Mouse (Mus musculus) brain, embryonic 14.5 days (tissue): ENCODE results near the gene BC035947. TPM values are rescaled to one million over a fixed set of nuclear protein-coding genes. Genes with fewer than 3 reads are reported as not detected.
"Not testable (repeated sequence)": the region's sequence is repeated elsewhere in the genome, so short reads cannot be mapped to it uniquely, and the experiment has no call there.

Experiments
- DNase-seq: peaks from one replicate; pipeline ENCODE4 v3.0.0-alpha.2; 2011; ENCODE audit warnings: low read depth
- CTCF ChIP-seq: fragments of 200-500 bp; IDR thresholded peaks from 2 replicates; pipeline ENCODE4 v1.5.1; 2012; ENCODE audit warnings: inconsistent platforms, mild to moderate bottlenecking, moderate library complexity, borderline replicate concordance; ENCODE audit not compliant: insufficient read depth, insufficient read length; ENCODE audit errors: extremely low read depth
- POLR2A ChIP-seq: fragments of 200-500 bp; IDR thresholded peaks from 2 replicates; pipeline ENCODE4 v1.6.1; 2012; ENCODE audit warnings: mild to moderate bottlenecking, inconsistent platforms, borderline replicate concordance; ENCODE audit not compliant: poor library complexity, insufficient read depth, insufficient read length, severe bottlenecking; ENCODE audit errors: extremely low read depth
- polyA plus RNA-seq: library from polyadenylated mRNA; depleted of rRNA; stranded (reverse); fragments of >200 nt; gene quantifications from 2 replicates; pipeline ENCODE4 v1.2.3, GENCODE M21; 2012; rRNA removed

BC035947 gene
- polyA plus RNA-seq, result 1.00 and 1.5 TPM in 2 replicates

- TF ChIP-seq CTCF, result no peak
- no peak for TF ChIP-seq POLR2A
- DNase-seq, result peak; percentile 49
Observed at GRCm38 (mm10) chr1:78511621-78512160, at the start of gene BC035947. Gene BC035947, minus strand, starts transcription at chr1:78512158.

- no peak for DNase-seq
- no peak for TF ChIP-seq POLR2A
Observed at GRCm38 (mm10) chr1:78554012-78554666, 42.2 kb upstream of the BC035947 start.

DNA sequence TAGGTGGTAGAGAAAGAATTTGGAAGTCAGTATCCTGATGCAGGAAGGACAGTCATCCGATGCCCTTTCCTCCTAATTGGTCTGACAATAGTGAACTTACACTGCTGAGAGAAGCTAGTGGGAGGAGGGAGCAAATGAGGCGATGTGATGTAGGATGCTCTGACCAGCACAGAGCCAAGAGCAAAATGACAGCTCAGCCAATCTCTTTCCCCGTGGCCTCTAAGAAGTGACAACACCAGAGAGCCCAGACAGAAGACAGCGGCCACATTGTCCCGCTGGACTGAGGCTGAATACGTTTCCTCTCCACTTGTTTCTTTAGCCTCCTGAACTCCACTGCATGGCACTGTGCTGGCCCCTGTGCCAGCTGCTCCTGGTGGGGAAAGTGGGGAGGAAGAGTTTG is 37.0 kb upstream of the BC035947 start:
- DNase-seq, result no peak
- no peak for TF ChIP-seq CTCF
- no peak for TF ChIP-seq POLR2A

- no peak for DNase-seq
- TF ChIP-seq POLR2A, result no peak
- TF ChIP-seq CTCF, result no peak
Observed at GRCm38 (mm10) chr1:78546258-78546657, 34.3 kb upstream of the BC035947 start.

DNA sequence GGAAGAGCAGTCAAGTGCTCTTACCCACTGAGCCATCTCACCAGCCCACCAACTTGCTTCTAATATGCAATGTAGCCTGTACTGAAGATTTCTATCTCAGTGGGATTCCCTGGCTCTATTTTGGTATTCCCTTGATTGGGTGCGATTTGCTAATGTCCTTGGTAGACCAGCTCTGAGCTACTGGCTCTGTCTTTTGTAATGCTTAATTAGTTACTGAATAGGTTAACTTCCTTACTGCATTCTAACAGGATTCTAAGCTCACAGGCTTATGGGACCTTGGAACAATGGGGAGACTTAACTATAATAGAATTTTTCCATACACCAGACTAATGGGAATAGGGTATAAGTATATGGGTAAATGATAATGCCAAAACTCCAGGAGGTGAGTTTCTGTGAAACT is 31.7 kb upstream of the BC035947 start:
- not testable (repeated sequence) for DNase-seq

- TF ChIP-seq CTCF (no peak), POLR2A (no peak)
- DNase-seq, result no peak
Observed at GRCm38 (mm10) chr1:78539166-78539565, 27.2 kb upstream of the BC035947 start.

- no peak for TF ChIP-seq CTCF
- no peak for TF ChIP-seq POLR2A
- peak; percentile 8 for DNase-seq
Observed at GRCm38 (mm10) chr1:78538396-78538795, 26.4 kb upstream of the BC035947 start.

- no peak for TF ChIP-seq CTCF
- TF ChIP-seq POLR2A, result no peak
- DNase-seq, result peak; percentile 85
Observed at GRCm38 (mm10) chr1:78537494-78538010, 25.6 kb upstream of the BC035947 start.

DNA sequence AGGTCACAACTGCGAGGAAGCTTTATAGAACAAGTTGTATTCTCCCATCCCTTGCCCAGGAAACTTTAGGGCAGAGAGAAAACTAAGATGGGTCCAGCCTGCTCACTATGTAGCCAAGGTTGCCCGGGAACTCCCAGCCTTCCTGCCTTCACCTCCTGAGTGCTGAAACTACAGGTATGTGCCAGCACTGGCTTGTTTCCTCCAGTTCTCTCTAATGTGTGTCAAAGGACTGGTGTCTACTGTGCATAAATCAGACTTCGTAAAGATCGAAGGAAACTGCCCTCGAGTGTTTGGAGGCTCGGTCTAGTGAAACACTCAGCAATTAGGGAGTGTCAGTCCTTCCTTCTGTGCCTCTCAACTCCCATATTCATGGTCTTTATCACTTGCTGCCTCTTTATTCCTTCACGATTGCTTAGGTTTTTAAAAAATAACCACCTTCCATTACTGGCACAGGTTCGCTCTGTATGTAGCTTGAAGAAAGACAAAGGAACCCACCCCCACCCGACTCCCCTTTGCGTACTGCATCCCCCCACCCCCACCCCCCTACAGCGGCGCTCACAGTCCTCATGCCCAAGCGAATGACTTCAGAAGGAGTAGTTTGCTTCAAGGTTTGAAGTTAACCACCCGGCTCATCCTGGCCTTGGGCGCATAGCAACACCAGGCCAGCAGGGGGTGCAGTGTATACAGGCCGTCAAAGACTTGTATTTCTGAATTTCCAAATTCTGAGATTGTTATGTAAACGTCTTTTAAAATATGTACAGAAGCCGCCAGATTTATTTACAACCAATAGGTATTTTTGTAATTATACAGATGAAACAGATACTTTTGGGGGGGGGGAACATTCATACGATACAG is 24.6 kb upstream of the BC035947 start:
- peak; percentile 81 for DNase-seq
- TF ChIP-seq POLR2A (no peak), CTCF (peak; percentile 89)

GRCm38 (mm10) chr1:78534428-78535150 is 22.6 kb upstream of the BC035947 start:
- DNase-seq, result no peak
- no peak for TF ChIP-seq POLR2A
- TF ChIP-seq CTCF, result no peak

DNA sequence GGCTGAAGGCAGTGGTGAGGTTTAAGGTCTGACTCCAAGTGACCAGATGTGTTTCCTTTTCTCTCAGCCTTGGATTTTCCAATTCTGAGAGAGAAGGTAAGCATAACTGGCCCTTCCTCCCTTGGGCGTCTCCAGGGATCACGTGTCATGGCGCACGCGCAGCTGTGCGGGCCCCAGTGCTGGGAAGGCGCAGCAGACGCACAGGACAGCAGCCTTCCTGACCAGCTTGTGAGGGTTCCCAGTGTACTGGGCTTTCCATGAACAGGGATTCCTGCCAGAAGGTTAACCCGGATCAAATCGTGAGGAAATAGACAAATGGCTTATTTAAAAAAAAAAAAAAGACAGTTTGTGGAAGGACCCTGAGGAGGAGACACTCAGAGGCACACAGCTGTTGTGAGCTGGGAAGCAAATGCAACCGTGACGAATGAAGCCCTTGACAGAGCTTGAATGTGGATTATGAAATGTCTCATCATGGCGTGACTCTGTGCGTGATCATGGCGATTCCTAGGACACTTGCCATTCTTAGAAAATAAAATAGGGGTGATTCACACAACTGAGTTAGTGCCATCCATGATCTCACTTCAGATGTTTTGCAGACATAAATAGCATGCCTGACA is 20.3 kb upstream of the BC035947 start:
- TF ChIP-seq CTCF (no peak), POLR2A (no peak)
- no peak for DNase-seq
